Mouse (Mus musculus) lung, adult 18-20 months (tissue): ENCODE results near the gene Rftn1.

Source experiments
- DNase-seq, 2 experiments: peaks; one replicate each; pipeline ENCODE4 v3.0.0; 2022; ENCODE audit warnings: mixed read lengths in 2 of 2

The Rftn1 gene

GRCm38 (mm10) chr17:50092848-50093247 lies 97.6 kb downstream of the Rftn1 start:
- DNase-seq: no peak

GRCm38 (mm10) chr17:50091829-50092228 lies 98.6 kb downstream of the Rftn1 start:
- no peak for DNase-seq

GRCm38 (mm10) chr17:50089725-50090124 lies 100.7 kb downstream of the Rftn1 start:
- no peak for DNase-seq

- DNase-seq: no peak
These were observed 102.4 kb downstream of the Rftn1 start for GRCm38 (mm10) chr17:50088054-50088453.

- no peak for DNase-seq
These were observed 103.6 kb downstream of the Rftn1 start for GRCm38 (mm10) chr17:50086887-50087286.

- DNase-seq: no peak
These were observed 105.8 kb downstream of the Rftn1 start for GRCm38 (mm10) chr17:50084721-50085120.

- DNase-seq: no peak
These were observed 106.5 kb downstream of the Rftn1 start for GRCm38 (mm10) chr17:50083937-50084336.

- DNase-seq: no peak
These were observed 107.5 kb downstream of the Rftn1 start for GRCm38 (mm10) chr17:50082947-50083346.

GRCm38 (mm10) chr17:50081647-50082046 lies 108.8 kb downstream of the Rftn1 start:
- no peak for DNase-seq

- no peak for DNase-seq
These were observed 109.5 kb downstream of the Rftn1 start for GRCm38 (mm10) chr17:50080991-50081390.

GRCm38 (mm10) chr17:50078749-50079148 lies 111.7 kb downstream of the Rftn1 start:
- no peak for DNase-seq

- DNase-seq: no peak
These were observed 117.2 kb downstream of the Rftn1 start for GRCm38 (mm10) chr17:50072982-50073965.

- DNase-seq: peak; percentile 57 to 64
These were observed 118.9 kb downstream of the Rftn1 start for GRCm38 (mm10) chr17:50071602-50071988.

- no peak for DNase-seq
These were observed 119.5 kb downstream of the Rftn1 start for GRCm38 (mm10) chr17:50070822-50071601.

- no peak for DNase-seq
These were observed 120.4 kb downstream of the Rftn1 start for GRCm38 (mm10) chr17:50069897-50070636.

GRCm38 (mm10) chr17:50069205-50069604 lies 121.3 kb downstream of the Rftn1 start:
- peak in 1 of 2 experiments; percentile 28 for DNase-seq

GRCm38 (mm10) chr17:50068681-50069138 lies 121.8 kb downstream of the Rftn1 start:
- no peak for DNase-seq

- no peak for DNase-seq
These were observed 122.4 kb downstream of the Rftn1 start for GRCm38 (mm10) chr17:50067774-50068680.

- no peak for DNase-seq
These were observed 123.4 kb downstream of the Rftn1 start for GRCm38 (mm10) chr17:50066822-50067713.

GRCm38 (mm10) chr17:50063832-50064627 lies 126.4 kb downstream of the Rftn1 start:
- DNase-seq: no peak
